Mouse (Mus musculus) kidney, adult 2 months (tissue): Measurements from ENCODE around the gene Vamp9. TPM values are rescaled to one million over a fixed set of nuclear protein-coding genes. Genes with fewer than 3 reads are reported as not detected.
A peak's percentile ranks its signal among the peaks of the same experiment; 100 is the strongest.

Experiments
- DNase-seq: peaks from one replicate; pipeline ENCODE4 v3.0.0; 2021
- H3K27ac ChIP-seq: fragments of 200-500 bp; 2 replicates; pipeline ENCODE4 v1.5.1; 2012; ENCODE audit warnings: low read depth, low read length, control low read depth, inconsistent platforms; ENCODE audit not compliant: insufficient read depth
- H3K27me3 ChIP-seq: fragments of 200-500 bp; replicated peaks from 2 replicates; pipeline ENCODE4 v1.6.1; 2012; ENCODE audit warnings: mild to moderate bottlenecking, moderate library complexity, low read length, inconsistent platforms; ENCODE audit not compliant: control insufficient read depth, insufficient read depth
- H3K36me3 ChIP-seq: fragments of 200-500 bp; 2 replicates; pipeline ENCODE4 v1.6.1; 2012; ENCODE audit warnings: mild to moderate bottlenecking, moderate library complexity, low read length, inconsistent platforms; ENCODE audit not compliant: control insufficient read depth, insufficient read depth
- H3K4me1 ChIP-seq: fragments of 200-500 bp; 2 replicates; pipeline ENCODE4 v1.6.1; 2011; ENCODE audit warnings: low read length; ENCODE audit not compliant: control insufficient read depth, insufficient read depth
- H3K4me3 ChIP-seq: fragments of 200-500 bp; 2 replicates; pipeline ENCODE4 v1.5.1; 2011; ENCODE audit warnings: mild to moderate bottlenecking, low read depth, low read length, control low read depth; ENCODE audit not compliant: insufficient read depth
- CTCF ChIP-seq: fragments of 200-500 bp; conservative IDR thresholded peaks from 2 replicates; pipeline ENCODE4 v1.5.1; 2011; ENCODE audit warnings: low read depth, mild to moderate bottlenecking, control low read depth, low read length, moderate library complexity, mixed read lengths; ENCODE audit not compliant: insufficient read depth, insufficient read length
- POLR2A ChIP-seq: fragments of 200-500 bp; IDR thresholded peaks from one replicate; pipeline ENCODE4 v1.6.1; 2011; ENCODE audit warnings: low read depth, low read length, control low read depth
- WGBS: fragments of 180-500 bp; shearing (Covaris S2); methylation state at CpG from one replicate; pipeline ENCODE4 v1.1.7; 2018; 5-methylcytosine and 5-hydroxymethylcytosine counted together
- polyA plus RNA-seq: library from polyadenylated mRNA; depleted of rRNA; stranded (reverse); fragments of >200 nt; gene quantifications from 2 replicates; pipeline ENCODE4 v1.2.3, GENCODE M21; 2012

Gene Vamp9
- polyA plus RNA-seq, 1 experiment = 0.22 TPM

- 80% methylated on average over 10 of the region's 10 CpGs for WGBS
Observed at GRCm38 (mm10) chr5:99941273-99941672, 35.2 kb downstream of the Vamp9 start.

DNA sequence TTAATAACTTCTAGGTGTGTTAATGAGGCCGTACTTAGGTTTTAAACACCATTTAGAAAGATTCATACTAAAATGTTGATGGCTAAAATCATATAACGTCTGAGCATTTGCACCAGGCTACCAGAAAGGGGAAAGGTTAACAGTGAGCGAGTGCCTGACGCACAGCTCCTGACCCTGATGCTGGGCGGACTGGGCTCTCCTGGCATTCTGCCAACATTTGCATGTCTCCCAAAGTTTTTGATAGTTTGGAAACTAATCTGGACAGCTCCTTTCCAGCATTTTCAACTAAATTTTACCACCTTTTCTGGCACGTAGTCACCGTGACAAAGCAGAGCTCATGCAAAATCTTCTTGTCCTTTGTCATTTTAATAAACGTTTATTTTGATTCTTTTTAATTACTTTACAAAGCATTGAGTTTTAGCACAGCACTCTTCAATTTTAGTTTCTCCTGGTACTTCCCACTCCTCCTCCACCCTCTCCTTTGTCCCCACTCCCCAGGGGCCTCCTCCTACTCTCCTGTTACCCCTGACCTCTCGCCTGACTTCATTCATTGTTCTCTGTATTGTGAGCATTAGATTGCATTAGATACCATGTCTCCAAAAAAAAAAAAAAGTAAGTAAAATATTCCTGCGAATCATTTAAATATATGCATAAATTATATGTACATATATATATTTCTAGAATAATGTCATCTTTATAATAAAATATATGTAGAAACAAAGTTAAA is 35.9 kb downstream of the Vamp9 start:
- 54% methylated on average over 10 of the region's 10 CpGs for WGBS
- no peaks in the 10 kb centered on the region for H3K36me3 ChIP-seq
- no peak overlapping the region for H3K27ac ChIP-seq
- no peak for DNase-seq
- H3K27me3 ChIP-seq = no peaks in the 10 kb centered on the region
- no peaks in the 10 kb centered on the region for H3K4me1 ChIP-seq
- H3K4me3 ChIP-seq = no peak overlapping the region
- TF ChIP-seq POLR2A (no peak), CTCF (no peak)

More at GRCm38 (mm10) chr5:99941273-99941672, 35.2 kb downstream of the Vamp9 start:
- Histone ChIP-seq H3K36me3 (no peaks in the 10 kb centered on the region), H3K27me3 (no peaks in the 10 kb centered on the region), H3K4me1 (no peaks in the 10 kb centered on the region), H3K27ac (no peak overlapping the region), H3K4me3 (no peak overlapping the region)
- TF ChIP-seq CTCF (no peak), POLR2A (no peak)
- no peak for DNase-seq

GRCm38 (mm10) chr5:99952513-99952912 is 46.5 kb downstream of the Vamp9 start:
- Histone ChIP-seq H3K27ac (no peak overlapping the region), H3K27me3 (no peaks in the 10 kb centered on the region), H3K4me3 (no peak overlapping the region), H3K36me3 (no peaks in the 10 kb centered on the region; the same call in 1 of the 2 replicates), H3K4me1 (no peaks in the 10 kb centered on the region)
- no peak for TF ChIP-seq POLR2A
- no peak for TF ChIP-seq CTCF
- DNase-seq = no peak
- 86% methylated on average over 5 of the region's 5 CpGs for WGBS

- 57% methylated on average over 1 of the region's 1 CpGs for WGBS
- no peaks in the 10 kb centered on the region; the same call in 1 of the 2 replicates for H3K36me3 ChIP-seq
- TF ChIP-seq CTCF = no peak
- TF ChIP-seq POLR2A = no peak
Observed at GRCm38 (mm10) chr5:99953883-99954282, 47.8 kb downstream of the Vamp9 start.

DNA sequence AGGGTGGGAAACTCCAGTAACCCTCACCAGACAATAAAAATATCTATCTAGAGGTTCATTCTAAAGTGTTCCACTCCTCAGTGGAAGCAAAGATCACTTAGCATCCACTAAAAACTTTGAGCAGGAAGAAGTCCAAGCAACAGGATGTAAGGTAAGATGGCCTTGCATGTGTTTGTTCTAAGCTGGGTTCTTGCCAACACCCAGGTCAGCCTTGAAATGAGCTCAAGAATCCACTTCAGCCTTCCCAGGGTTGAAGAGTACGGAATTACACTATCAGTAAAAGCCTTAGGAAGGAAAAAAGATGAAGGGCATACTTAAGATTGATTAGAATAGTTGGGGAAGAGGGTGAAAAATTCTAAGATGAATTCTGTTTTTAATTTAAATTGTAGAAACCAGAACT is 52.6 kb downstream of the Vamp9 start:
- DNase-seq = no peak
- TF ChIP-seq CTCF (no peak), POLR2A (no peak)
- Histone ChIP-seq H3K27ac (no peak overlapping the region), H3K4me1 (peaks cover 6% of the 10 kb centered on the region), H3K27me3 (no peaks in the 10 kb centered on the region), H3K36me3 (peaks cover 5% of the 10 kb centered on the region), H3K4me3 (no peak overlapping the region)
- WGBS = 77% methylated on average over 1 of the region's 1 CpGs

More at GRCm38 (mm10) chr5:99953883-99954282, 47.8 kb downstream of the Vamp9 start:
- H3K4me3 ChIP-seq = no peak overlapping the region
- no peaks in the 10 kb centered on the region; the same call in 1 of the 2 replicates for H3K4me1 ChIP-seq
- DNase-seq = no peak
- no peak overlapping the region for H3K27ac ChIP-seq
- H3K27me3 ChIP-seq = no peaks in the 10 kb centered on the region

DNA sequence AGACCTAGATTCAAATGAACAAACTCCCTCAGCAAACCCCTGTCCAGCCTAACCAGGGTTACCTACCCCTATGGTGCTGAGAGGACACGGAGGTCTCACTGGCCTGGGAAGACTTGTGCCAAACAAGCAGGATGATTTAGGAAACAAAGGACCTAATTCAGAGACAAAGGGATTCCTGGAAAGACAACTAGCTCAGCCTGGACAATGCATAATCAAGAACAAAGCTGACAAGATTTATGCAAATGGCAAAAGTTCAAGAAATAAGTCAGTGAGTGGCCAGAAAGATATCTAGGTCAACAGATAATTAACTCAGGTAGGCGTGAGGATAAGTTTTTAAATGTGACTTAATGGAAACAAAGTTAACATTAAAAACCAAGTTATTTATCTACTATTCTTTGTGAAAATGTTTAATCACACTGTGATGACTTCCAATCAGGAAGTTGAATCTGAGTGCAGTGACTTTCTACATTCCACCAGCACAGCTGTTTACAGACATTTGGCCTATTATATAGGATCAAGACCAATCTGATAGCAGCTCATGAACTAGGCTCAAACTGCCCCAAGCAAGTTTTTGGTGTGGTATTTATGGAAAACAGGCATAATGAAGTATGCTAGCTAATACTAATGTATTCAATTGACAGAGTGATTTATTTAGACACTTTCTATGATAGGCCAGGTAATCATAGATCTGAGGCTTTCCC is 53.3 kb downstream of the Vamp9 start:
- Histone ChIP-seq H3K4me1 (peaks cover 6% of the 10 kb centered on the region), H3K36me3 (peaks cover 7% of the 10 kb centered on the region), H3K27ac (no peak overlapping the region), H3K4me3 (no peak overlapping the region), H3K27me3 (no peaks in the 10 kb centered on the region)
- TF ChIP-seq CTCF = no peak
- TF ChIP-seq POLR2A = no peak
- 28% methylated on average over 2 of the region's 2 CpGs for WGBS
- DNase-seq = peak; percentile 59

DNA sequence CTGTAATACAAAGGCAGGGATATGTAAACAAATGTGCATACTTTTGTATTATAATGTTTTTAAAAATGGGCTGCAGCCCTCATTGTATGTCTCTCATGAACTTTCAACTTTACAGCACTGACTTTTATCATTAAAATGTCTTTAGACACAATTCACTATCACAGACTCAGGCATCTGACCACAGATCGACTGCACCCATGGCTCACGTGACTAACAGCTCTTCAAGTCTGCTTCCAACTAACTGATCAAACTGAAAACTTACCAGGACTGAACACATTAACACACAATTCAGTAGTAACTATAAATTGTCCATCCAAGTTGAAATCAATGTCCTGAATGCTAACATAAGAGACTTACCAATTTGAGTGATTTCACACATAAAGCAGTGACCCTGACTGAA is 53.9 kb downstream of the Vamp9 start:
- H3K27ac ChIP-seq = no peak overlapping the region
- TF ChIP-seq POLR2A = no peak
- TF ChIP-seq CTCF = no peak
- DNase-seq = no peak
- peaks cover 6% of the 10 kb centered on the region for H3K4me1 ChIP-seq
- H3K36me3 ChIP-seq = peaks cover 7% of the 10 kb centered on the region
- no peak overlapping the region for H3K4me3 ChIP-seq
- WGBS = 51% methylated on average over 2 of the region's 2 CpGs
- no peaks in the 10 kb centered on the region for H3K27me3 ChIP-seq
